Mouse (Mus musculus): Measurements from ENCODE around the gene Rxrg. TPM values are rescaled to one million over a fixed set of nuclear protein-coding genes. Genes with fewer than 3 reads are reported as not detected.

The Rxrg gene
- polyA plus RNA-seq (2015; fragmentation: Illumina TruSeq; extraction: RNeasy Lipid Tissue Mini Kit (QIAGEN cat#74804); ENCODE audit: insufficient read depth, low read depth, low replicate concordance) = 1.2 TPM

GRCm38 (mm10) chr1:167598255-167599081, at the start of gene Rxrg:
Gene Rxrg (plus strand): TSS chr1:167598384.

GRCm38 (mm10) chr1:167689232-167689261, 90.9 kb downstream of the Rxrg start, which contains the start of gene Lmx1a:
Gene Lmx1a (plus strand): TSS chr1:167689237.

Other genes starting within 250 kb of the Rxrg start
- 11.2 TPM for gene Aldh9a1, start 248.4 kb upstream of the Rxrg start, polyA plus RNA-seq (2015; fragmentation: Illumina TruSeq; extraction: RNeasy Lipid Tissue Mini Kit (QIAGEN cat#74804); ENCODE audit: insufficient read depth, low read depth, low replicate concordance)
- gene Mgst3, start 204.5 kb upstream of the Rxrg start, polyA plus RNA-seq (2015; fragmentation: Illumina TruSeq; extraction: RNeasy Lipid Tissue Mini Kit (QIAGEN cat#74804); ENCODE audit: insufficient read depth, low read depth, low replicate concordance) = 6.1 TPM
- gene Lrrc52, start 131.6 kb upstream of the Rxrg start, polyA plus RNA-seq (2015; fragmentation: Illumina TruSeq; extraction: RNeasy Lipid Tissue Mini Kit (QIAGEN cat#74804); ENCODE audit: insufficient read depth, low read depth, low replicate concordance) = not detected
- not detected for gene Lmx1a, start 90.9 kb downstream of the Rxrg start, polyA plus RNA-seq (2015; fragmentation: Illumina TruSeq; extraction: RNeasy Lipid Tissue Mini Kit (QIAGEN cat#74804); ENCODE audit: insufficient read depth, low read depth, low replicate concordance)